Mouse (Mus musculus) MEL (cell line): ENCODE results near the gene Wif1. TPM values are rescaled to one million over a fixed set of nuclear protein-coding genes. Genes with fewer than 3 reads are reported as not detected.
A peak's percentile ranks its signal among the peaks of the same experiment; 100 is the strongest.

Experiments
- DNase-seq: peaks from one replicate; pipeline ENCODE4 v3.0.0; 2011; ENCODE audit warnings: low read depth, low spot score
- H3K27ac ChIP-seq: 2 replicates; pipeline ENCODE4 v1.5.1; 2012; ENCODE audit warnings: low read depth, mild to moderate bottlenecking, control low read depth, low read length, moderate library complexity; ENCODE audit not compliant: control insufficient read depth
- H3K27me3 ChIP-seq, 2 experiments: fragments of 150-350 bp in 1 of 2; sonication (generic) in 1 of 2; 2 replicates each; pipeline ENCODE4 v1.6.1; 2012; ENCODE audit warnings: low read length in 2 of 2, mild to moderate bottlenecking in 2 of 2, improper control_type of control experiment in 1 of 2, moderate library complexity in 1 of 2; ENCODE audit not compliant: insufficient read depth in 2 of 2, control insufficient read depth in 1 of 2
- H3K36me3 ChIP-seq, 2 experiments: 2 replicates each; pipeline ENCODE4 v1.6.1; 2012 to 2014; ENCODE audit warnings: low read length in 2 of 2, improper control_type of control experiment in 1 of 2, inconsistent platforms in 1 of 2, mild to moderate bottlenecking in 1 of 2; ENCODE audit not compliant: insufficient read depth in 2 of 2, control insufficient read depth in 1 of 2
- H3K4me1 ChIP-seq, 2 experiments: fragments of 150-350 bp in 1 of 2; sonication (generic) in 1 of 2; 2 replicates each; pipeline ENCODE4 v1.6.1; 2012; ENCODE audit warnings: low read length in 2 of 2, improper control_type of control experiment in 1 of 2, mild to moderate bottlenecking in 1 of 2; ENCODE audit not compliant: insufficient read depth in 2 of 2, control insufficient read depth in 1 of 2
- H3K4me3 ChIP-seq, 2 experiments: fragments of 150-350 bp in 1 of 2; sonication (generic) in 1 of 2; 2 replicates each; pipeline ENCODE4 v1.5.1; 2012; ENCODE audit warnings: low read depth in 2 of 2, low read length in 2 of 2, mild to moderate bottlenecking in 2 of 2, moderate library complexity in 2 of 2, control low read depth in 1 of 2, improper control_type of control experiment in 1 of 2; ENCODE audit not compliant: control insufficient read depth in 1 of 2, insufficient read depth in 1 of 2
- H3K79me2 ChIP-seq: 2 replicates; pipeline ENCODE4 v1.6.1; 2012; ENCODE audit warnings: mild to moderate bottlenecking, low read length, moderate library complexity; ENCODE audit not compliant: control insufficient read depth, poor library complexity, insufficient read depth
- H3K9ac ChIP-seq: 2 replicates; pipeline ENCODE4 v1.6.1; 2012; ENCODE audit warnings: low read depth, mild to moderate bottlenecking, control low read depth, low read length, moderate library complexity; ENCODE audit not compliant: control insufficient read depth, poor library complexity, severe bottlenecking
- H3K9me3 ChIP-seq: fragments of 150-350 bp; sonication (generic); replicated peaks from 2 replicates; pipeline ENCODE4 v1.6.1; 2012; ENCODE audit warnings: mild to moderate bottlenecking, low read length, improper control_type of control experiment, moderate library complexity; ENCODE audit not compliant: insufficient read depth
- BHLHE40 ChIP-seq: IDR thresholded peaks from 2 replicates; pipeline ENCODE4 v1.6.1; 2012; ENCODE audit warnings: low read depth, mild to moderate bottlenecking, inconsistent platforms, low read length, improper control_type of control experiment, borderline replicate concordance
- CHD1 ChIP-seq: IDR thresholded peaks from 2 replicates; pipeline ENCODE4 v1.6.1; 2012; ENCODE audit warnings: low read depth, mild to moderate bottlenecking, inconsistent platforms, low read length, improper control_type of control experiment
- CHD2 ChIP-seq: IDR thresholded peaks from 2 replicates; pipeline ENCODE4 v1.6.1; 2011; ENCODE audit warnings: low read length, improper control_type of control experiment
- CTCF ChIP-seq, 3 experiments: IDR thresholded peaks in 2 of 3; conservative IDR thresholded peaks in 1 of 3; 2 replicates each; pipeline ENCODE4 v1.5.1; 2011 to 2012; ENCODE audit warnings: low read length in 3 of 3, low read depth in 2 of 3, mild to moderate bottlenecking in 2 of 3, improper control_type of control experiment in 1 of 3, inconsistent platforms in 1 of 3, mixed read lengths in 1 of 3, moderate library complexity in 1 of 3; ENCODE audit not compliant: control insufficient read depth in 1 of 3, insufficient read depth in 1 of 3, poor library complexity in 1 of 3, severe bottlenecking in 1 of 3
- E2F4 ChIP-seq: IDR thresholded peaks from 2 replicates; pipeline ENCODE4 v1.6.1; 2011; ENCODE audit warnings: low read depth, low read length, improper control_type of control experiment, borderline replicate concordance
- ELF1 ChIP-seq: IDR thresholded peaks from 2 replicates; pipeline ENCODE4 v1.6.1; 2014; ENCODE audit warnings: low read depth, mild to moderate bottlenecking, inconsistent platforms, low read length, improper control_type of control experiment, moderate library complexity
- EP300 ChIP-seq, 2 experiments: IDR thresholded peaks; 2 replicates each; pipeline ENCODE4 v1.6.1; 2011; ENCODE audit warnings: improper control_type of control experiment in 2 of 2, low read length in 2 of 2, low read depth in 1 of 2, mild to moderate bottlenecking in 1 of 2
- ETS1 ChIP-seq: IDR thresholded peaks from 2 replicates; pipeline ENCODE4 v1.6.1; 2012; ENCODE audit warnings: low read depth, mild to moderate bottlenecking, inconsistent platforms, low read length, improper control_type of control experiment, moderate library complexity
- GABPA ChIP-seq: IDR thresholded peaks from 2 replicates; pipeline ENCODE4 v1.6.1; 2012; ENCODE audit warnings: low read depth, mild to moderate bottlenecking, inconsistent platforms, low read length, improper control_type of control experiment, moderate library complexity
- GATA1 ChIP-seq: IDR thresholded peaks from 2 replicates; pipeline ENCODE4 v1.6.1; 2011; ENCODE audit warnings: low read depth, low read length, improper control_type of control experiment
- HCFC1 ChIP-seq: IDR thresholded peaks from 2 replicates; pipeline ENCODE4 v1.6.1; 2012; ENCODE audit warnings: low read depth, mild to moderate bottlenecking, inconsistent platforms, low read length, improper control_type of control experiment, moderate library complexity
- KAT2A ChIP-seq: conservative IDR thresholded peaks from 2 replicates; pipeline ENCODE4 v1.6.1; 2012; ENCODE audit warnings: low read depth, low read length, improper control_type of control experiment, inconsistent platforms
- MAFK ChIP-seq: IDR thresholded peaks from 2 replicates; pipeline ENCODE4 v1.6.1; 2011; ENCODE audit warnings: low read depth, mild to moderate bottlenecking, low read length, improper control_type of control experiment, borderline replicate concordance
- MAZ ChIP-seq: IDR thresholded peaks from 2 replicates; pipeline ENCODE4 v1.6.1; 2012; ENCODE audit warnings: low read depth, mild to moderate bottlenecking, inconsistent platforms, low read length, improper control_type of control experiment
- MEF2A ChIP-seq: IDR thresholded peaks from 2 replicates; pipeline ENCODE4 v1.6.1; 2014; ENCODE audit warnings: low read depth, mild to moderate bottlenecking, inconsistent platforms, low read length, improper control_type of control experiment; ENCODE audit not compliant: poor library complexity, insufficient replicate concordance, severe bottlenecking; ENCODE audit errors: extremely low read depth
- MXI1 ChIP-seq: IDR thresholded peaks from 2 replicates; pipeline ENCODE4 v1.6.1; 2011; ENCODE audit warnings: mild to moderate bottlenecking, low read depth, low read length, improper control_type of control experiment
- MYB ChIP-seq: IDR thresholded peaks from 2 replicates; pipeline ENCODE4 v1.6.1; 2011; ENCODE audit warnings: mild to moderate bottlenecking, low read depth, low read length, improper control_type of control experiment
- MYC ChIP-seq: IDR thresholded peaks from 2 replicates; pipeline ENCODE4 v1.6.1; 2011; ENCODE audit warnings: low read depth, mild to moderate bottlenecking, low read length, improper control_type of control experiment, moderate library complexity
- NELFE ChIP-seq: IDR thresholded peaks from 2 replicates; pipeline ENCODE4 v1.6.1; 2011; ENCODE audit warnings: low read depth, low read length, improper control_type of control experiment
- RAD21 ChIP-seq: IDR thresholded peaks from 2 replicates; pipeline ENCODE4 v1.6.1; 2011; ENCODE audit warnings: mild to moderate bottlenecking, low read depth, low read length, improper control_type of control experiment
- RCOR1 ChIP-seq: IDR thresholded peaks from 2 replicates; pipeline ENCODE4 v1.6.1; 2012; ENCODE audit warnings: low read depth, mild to moderate bottlenecking, inconsistent platforms, low read length, improper control_type of control experiment
- SIN3A ChIP-seq: IDR thresholded peaks from 2 replicates; pipeline ENCODE4 v1.6.1; 2012; ENCODE audit warnings: low read length, improper control_type of control experiment, inconsistent platforms
- SMC3 ChIP-seq: IDR thresholded peaks from 2 replicates; pipeline ENCODE4 v1.6.1; 2011; ENCODE audit warnings: low read depth, low read length, improper control_type of control experiment
- UBTF ChIP-seq: IDR thresholded peaks from 2 replicates; pipeline ENCODE4 v1.6.1; 2012; ENCODE audit warnings: low read depth, mild to moderate bottlenecking, inconsistent platforms, low read length, improper control_type of control experiment, moderate library complexity, borderline replicate concordance; ENCODE audit not compliant: insufficient read depth
- USF1 ChIP-seq: IDR thresholded peaks from 2 replicates; pipeline ENCODE4 v1.6.1; 2014; ENCODE audit warnings: low read depth, mild to moderate bottlenecking, inconsistent platforms, low read length, improper control_type of control experiment, moderate library complexity
- ZC3H11A ChIP-seq: IDR thresholded peaks from 2 replicates; pipeline ENCODE4 v1.6.1; 2012; ENCODE audit warnings: low read depth, mild to moderate bottlenecking, inconsistent platforms, low read length, improper control_type of control experiment
- ZKSCAN1 ChIP-seq: IDR thresholded peaks from 2 replicates; pipeline ENCODE4 v1.6.1; 2012; ENCODE audit warnings: low read depth, mild to moderate bottlenecking, inconsistent platforms, low read length, improper control_type of control experiment, moderate library complexity
- ZMIZ1 ChIP-seq: IDR thresholded peaks from 2 replicates; pipeline ENCODE4 v1.6.1; 2012; ENCODE audit warnings: low read depth, mild to moderate bottlenecking, inconsistent platforms, low read length, improper control_type of control experiment, moderate library complexity
- ZNF384 ChIP-seq: IDR thresholded peaks from 2 replicates; pipeline ENCODE4 v1.6.1; 2012; ENCODE audit warnings: low read depth, mild to moderate bottlenecking, inconsistent platforms, low read length, improper control_type of control experiment
- polyA plus RNA-seq, 2 experiments: library from polyadenylated mRNA; stranded (reverse) in 1 of 2; unstranded in 1 of 2; fragments of >175 nt in 1 of 2; fragments of >200 nt in 1 of 2; gene quantifications; 2 replicates each; pipeline versions ENCODE4 v1.2.1 to v1.2.4; 2012; ENCODE audit warnings: low replicate concordance in 2 of 2, low read depth in 1 of 2; ENCODE audit not compliant: insufficient read length in 2 of 2, insufficient read depth in 1 of 2, missing spikeins in 1 of 2
- total RNA-seq: library from RNA; depleted of rRNA; stranded (reverse); fragments of 300-350 nt; gene quantifications from 2 replicates; pipeline ENCODE4 v1.2.3, GENCODE M21; 2012

Gene Wif1
- total and polyA plus RNA-seq, 3 experiments = not detected

GRCm38 (mm10) chr10:121022951-121023350 lies 10.8 kb upstream of the Wif1 start:
- Histone ChIP-seq H3K79me2 (no peaks in the 10 kb centered on the region), H3K4me3 (no peak overlapping the region), H3K27ac (no peak overlapping the region), H3K9ac (no peak overlapping the region), H3K4me1 (no peaks in the 10 kb centered on the region), H3K27me3 (no peaks in the 10 kb centered on the region; a peak in 1 of 4 replicates), H3K9me3 (no peaks in the 10 kb centered on the region), H3K36me3 (no peaks in the 10 kb centered on the region)
- DNase-seq = no peak
- no peak for TF ChIP-seq GABPA
- TF ChIP-seq NELFE = no peak
- no peak for TF ChIP-seq CHD1
- TF ChIP-seq MXI1 = no peak
- no peak for TF ChIP-seq BHLHE40
- no peak for TF ChIP-seq ZMIZ1
- no peak for TF ChIP-seq GATA1
- no peak for TF ChIP-seq MAZ
- no peak for TF ChIP-seq USF1
- TF ChIP-seq RCOR1 = no peak
- no peak for TF ChIP-seq ZKSCAN1
- no peak for TF ChIP-seq MAFK
- no peak for TF ChIP-seq EP300 (IDR thresholded peaks at IDR 0.05; ENCODE audit: low read depth in 1 of 2, low read length in 2 of 2)
- no peak for TF ChIP-seq MYC
- no peak for TF ChIP-seq SIN3A
- TF ChIP-seq MEF2A = no peak
- TF ChIP-seq E2F4 = no peak
- TF ChIP-seq ETS1 = no peak
- no peak for TF ChIP-seq CHD2
- TF ChIP-seq UBTF = no peak

GRCm38 (mm10) chr10:121031802-121032201 lies 2.0 kb upstream of the Wif1 start:
- H3K27me3 ChIP-seq = peaks cover 0 to 1% of the 10 kb centered on the region in 2 experiments; a peak in 3 of 4 replicates
- TF ChIP-seq ELF1 = peak; percentile 33; the same call in 1 of the 2 replicates
- no peak for TF ChIP-seq MYB
- 0 out of 2 replicates have a peak, but pooled peaks have one; percentile 13 for TF ChIP-seq ZNF384
- TF ChIP-seq CTCF (IDR thresholded peaks at IDR 0.05 in 2 of 3, conservative IDR thresholded peaks at IDR 0.05 in 1 of 3; ENCODE audit: control insufficient read depth in 1 of 3, insufficient read depth in 1 of 3, low read depth in 2 of 3, low read length in 3 of 3, poor library complexity in 1 of 3, severe bottlenecking in 1 of 3) = peak; percentile 66 to 88 (median 68)
- TF ChIP-seq RAD21 = peak; percentile 70
- TF ChIP-seq KAT2A = no peak
- TF ChIP-seq HCFC1 = no peak
- TF ChIP-seq ZMIZ1 = no peak
- no peak for TF ChIP-seq MEF2A
- TF ChIP-seq SMC3 = peak; percentile 54
- TF ChIP-seq MYC = 0 out of 2 replicates have a peak, but pooled peaks have one; percentile 31
- peak; percentile 34; the same call in 1 of the 2 replicates for TF ChIP-seq ZC3H11A
- TF ChIP-seq, all 39 proteins: peak for 7
- Histone ChIP-seq H3K36me3 (peaks cover 0 to 2% of the 10 kb centered on the region in 2 experiments; a peak in 2 of 4 replicates), H3K9me3 (no peaks in the 10 kb centered on the region), H3K4me1 (peaks cover 0 to 3% of the 10 kb centered on the region in 2 experiments; a peak in 2 of 4 replicates), H3K79me2 (no peaks in the 10 kb centered on the region), H3K9ac (no peak overlapping the region), H3K27ac (no peak overlapping the region), H3K4me3 (peak overlapping the region; percentile 41 to 47)
- peak; percentile 82 for DNase-seq
